Mouse (Mus musculus): ENCODE measurements around the gene Medag. TPM values are rescaled to one million over a fixed set of nuclear protein-coding genes. Genes with fewer than 3 reads are reported as not detected.

Gene Medag
- polyA plus RNA-seq, 1 experiment from 2014 or later, result 1.6 TPM

- Histone ChIP-seq H3K4me3 (ENCODE audit: low read depth, low read length) (no peak overlapping the region), H3K27ac (ENCODE audit: low read depth) (no peak overlapping the region), H3K27me3 (ENCODE audit: insufficient read depth, low read length) (no peaks in the 10 kb centered on the region), H3K4me1 (ENCODE audit: insufficient read depth) (peaks cover 9% of the 10 kb centered on the region), H3K9me3 (ENCODE audit: low read depth, low read length) (no peaks in the 10 kb centered on the region), H3K9ac (no peak overlapping the region), H3K36me3 (ENCODE audit: insufficient read depth) (no peaks in the 10 kb centered on the region), H3K4me2 (no peak overlapping the region)
- no peak for DNase-seq
- TF ChIP-seq CTCF (IDR thresholded peaks at IDR 0.05; ENCODE audit: low read depth), result no peak
- WGBS, result 76% methylated on average over 7 of the region's 7 CpGs
- ATAC-seq (ENCODE audit: insufficient read depth), result no peak
Measured at GRCm38 (mm10) chr5:149385228-149385961, 26.2 kb upstream of the Medag start.

GRCm38 (mm10) chr5:149386294-149386850 is 25.2 kb upstream of the Medag start:
- Histone ChIP-seq H3K4me1 (ENCODE audit: insufficient read depth) (peaks cover 18% of the 10 kb centered on the region; the same call in 1 of the 2 replicates), H3K9me3 (ENCODE audit: low read depth, low read length) (no peaks in the 10 kb centered on the region), H3K27ac (ENCODE audit: low read depth) (no peak overlapping the region), H3K4me3 (ENCODE audit: low read depth, low read length) (no peak overlapping the region), H3K27me3 (ENCODE audit: insufficient read depth, low read length) (no peaks in the 10 kb centered on the region), H3K4me2 (no peak overlapping the region), H3K36me3 (ENCODE audit: insufficient read depth) (no peaks in the 10 kb centered on the region), H3K9ac (no peak overlapping the region)
- no peak for DNase-seq
- no peak for TF ChIP-seq CTCF (IDR thresholded peaks at IDR 0.05; ENCODE audit: low read depth)
- no peak for ATAC-seq (ENCODE audit: insufficient read depth)
- WGBS, result 55% methylated on average over 5 of the region's 5 CpGs

- Histone ChIP-seq H3K4me1 (ENCODE audit: insufficient read depth) (peaks cover 28% of the 10 kb centered on the region), H3K4me2 (no peak overlapping the region), H3K4me3 (ENCODE audit: low read depth, low read length) (no peak overlapping the region), H3K9me3 (ENCODE audit: low read depth, low read length) (0 out of 2 replicates have a peak, but pooled peaks cover 3% of the 10 kb centered on the region), H3K27ac (ENCODE audit: low read depth) (0 out of 2 replicates have a peak overlapping the region, but pooled peaks have one; percentile 58), H3K36me3 (ENCODE audit: insufficient read depth) (no peaks in the 10 kb centered on the region), H3K9ac (no peak overlapping the region), H3K27me3 (ENCODE audit: insufficient read depth, low read length) (no peaks in the 10 kb centered on the region)
- DNase-seq (no peak), ATAC-seq (ENCODE audit: insufficient read depth) (no peak)
- no peak for TF ChIP-seq CTCF (IDR thresholded peaks at IDR 0.05; ENCODE audit: low read depth)
- 68% methylated on average over 5 of the region's 5 CpGs for WGBS
Measured at GRCm38 (mm10) chr5:149388947-149389346, 22.6 kb upstream of the Medag start.

- peak overlapping the region; percentile 58 for H3K27ac ChIP-seq (ENCODE audit: low read depth)
- WGBS, result 30% methylated on average over 11 of the region's 11 CpGs
Measured at GRCm38 (mm10) chr5:149389548-149390211, 21.9 kb upstream of the Medag start.

DNA sequence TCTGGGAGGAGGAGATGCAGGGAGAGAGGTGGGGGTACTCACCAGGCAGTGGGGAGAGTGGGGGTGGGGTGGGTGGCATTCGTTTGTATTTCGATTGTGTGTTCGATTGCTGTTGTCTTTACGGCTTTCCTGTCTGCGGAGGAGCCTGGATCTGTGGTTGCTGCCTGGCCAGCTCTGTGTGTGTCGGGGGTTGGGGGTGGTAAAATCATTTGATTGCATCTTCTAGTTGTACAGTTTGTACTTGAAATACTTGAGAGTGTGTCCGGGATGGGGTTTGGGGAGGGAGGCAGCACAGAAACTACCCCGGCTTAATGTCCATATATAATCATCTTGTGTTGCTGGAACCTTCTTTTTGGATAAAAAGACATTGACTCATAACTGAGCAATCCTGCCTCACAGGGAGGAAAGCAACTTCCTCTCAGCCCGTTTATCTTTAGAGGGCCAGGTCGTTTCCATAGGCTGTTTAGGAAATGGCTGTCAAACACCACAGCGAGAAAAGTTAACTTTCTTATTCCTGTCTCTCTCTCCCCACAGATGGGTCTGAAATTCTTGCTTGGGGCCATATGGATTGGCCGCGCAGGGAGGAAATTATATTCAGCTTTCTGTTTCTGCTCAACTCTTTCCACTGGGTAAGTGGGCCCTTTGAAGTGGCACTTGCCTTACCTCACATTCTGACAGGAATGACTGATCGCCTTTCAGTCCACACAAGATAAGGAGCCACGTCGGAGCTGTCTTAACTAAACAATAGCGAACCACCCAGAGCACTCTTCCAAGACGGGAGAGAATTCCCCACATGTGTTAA is 19.8 kb upstream of the Medag start:
- TF ChIP-seq CTCF (IDR thresholded peaks at IDR 0.05; ENCODE audit: low read depth), result no peak
- no peaks in the 10 kb centered on the region for H3K36me3 ChIP-seq (ENCODE audit: insufficient read depth)
- 4% methylated on average over 18 of the region's 18 CpGs for WGBS
- 0 out of 2 replicates have a peak, but pooled peaks cover 3% of the 10 kb centered on the region for H3K9me3 ChIP-seq (ENCODE audit: low read depth, low read length)
- peak overlapping the region; percentile 35 for H3K4me2 ChIP-seq
- H3K9ac ChIP-seq, result no peak overlapping the region; the same call in 1 of the 2 replicates
- H3K27me3 ChIP-seq (ENCODE audit: insufficient read depth, low read length), result no peaks in the 10 kb centered on the region
- DNase-seq, result peak; percentile 82
- H3K4me3 ChIP-seq (ENCODE audit: low read depth, low read length), result no peak overlapping the region
- peaks cover 28% of the 10 kb centered on the region for H3K4me1 ChIP-seq (ENCODE audit: insufficient read depth)
- peak overlapping the region; percentile 90 for H3K27ac ChIP-seq (ENCODE audit: low read depth)
- peak; percentile 67 for ATAC-seq (ENCODE audit: insufficient read depth)

More at GRCm38 (mm10) chr5:149389548-149390211, 21.9 kb upstream of the Medag start:
- no peak overlapping the region for H3K4me2 ChIP-seq
- H3K36me3 ChIP-seq (ENCODE audit: insufficient read depth), result no peaks in the 10 kb centered on the region
- TF ChIP-seq CTCF (IDR thresholded peaks at IDR 0.05; ENCODE audit: low read depth), result no peak
- DNase-seq (peak; percentile 70), ATAC-seq (ENCODE audit: insufficient read depth) (no peak; the same call in 1 of the 2 replicates)
- H3K9me3 ChIP-seq (ENCODE audit: low read depth, low read length), result 0 out of 2 replicates have a peak, but pooled peaks cover 3% of the 10 kb centered on the region
- H3K4me1 ChIP-seq (ENCODE audit: insufficient read depth), result peaks cover 28% of the 10 kb centered on the region
- no peaks in the 10 kb centered on the region for H3K27me3 ChIP-seq (ENCODE audit: insufficient read depth, low read length)
- no peak overlapping the region for H3K9ac ChIP-seq
- H3K4me3 ChIP-seq (ENCODE audit: low read depth, low read length), result no peak overlapping the region

DNA sequence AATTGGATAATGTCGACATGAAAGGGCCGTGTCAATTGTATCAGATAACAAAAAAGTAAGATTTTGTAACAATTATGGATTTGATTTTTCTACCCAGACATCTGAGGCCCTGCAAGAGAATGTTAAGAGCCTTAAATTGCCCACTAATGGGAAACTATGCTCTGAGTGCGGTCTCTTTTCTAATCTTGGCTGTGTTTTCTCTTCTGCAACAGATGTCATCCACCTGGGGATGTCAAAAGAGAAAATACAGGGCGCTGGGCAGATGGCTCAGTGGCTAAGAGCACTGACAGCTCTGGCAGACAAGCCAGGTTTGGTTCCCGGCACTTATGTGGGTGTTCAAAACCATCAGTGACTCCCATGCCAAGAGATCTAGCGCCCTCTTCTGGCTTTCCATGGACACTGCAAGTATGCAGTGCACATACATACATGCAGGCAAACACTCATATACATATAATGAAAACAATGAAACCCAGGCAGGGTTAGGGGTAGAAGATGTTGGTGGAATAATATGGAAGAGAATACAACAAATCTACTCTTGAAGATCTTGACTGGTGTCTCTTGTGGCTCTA is 19.0 kb upstream of the Medag start:
- H3K4me2 ChIP-seq, result no peak overlapping the region
- DNase-seq, result peak; percentile 58
- 11% methylated on average over 6 of the region's 6 CpGs for WGBS

More for the DNA sequence above, 19.0 kb upstream of the Medag start:
- ATAC-seq (ENCODE audit: insufficient read depth), result peak; percentile 5; the same call in 1 of the 2 replicates
- no peaks in the 10 kb centered on the region for H3K36me3 ChIP-seq (ENCODE audit: insufficient read depth)
- no peak overlapping the region for H3K9ac ChIP-seq
- H3K4me1 ChIP-seq (ENCODE audit: insufficient read depth), result peaks cover 28% of the 10 kb centered on the region
- no peaks in the 10 kb centered on the region for H3K27me3 ChIP-seq (ENCODE audit: insufficient read depth, low read length)
- H3K4me3 ChIP-seq (ENCODE audit: low read depth, low read length), result no peak overlapping the region
- H3K27ac ChIP-seq (ENCODE audit: low read depth), result peak overlapping the region; percentile 90
- peak; percentile 60 for TF ChIP-seq CTCF (IDR thresholded peaks at IDR 0.05; ENCODE audit: low read depth)
- H3K9me3 ChIP-seq (ENCODE audit: low read depth, low read length), result 0 out of 2 replicates have a peak, but pooled peaks cover 3% of the 10 kb centered on the region

All from lung, embryonic 14.5 days (tissue).